Mouse (Mus musculus) hindbrain, embryonic 14.5 days (tissue): ENCODE measurements around the gene Gm14408. TPM values are rescaled to one million over a fixed set of nuclear protein-coding genes. Genes with fewer than 3 reads are reported as not detected.
"Not testable (repeated sequence)": the region's sequence is repeated elsewhere in the genome, so short reads cannot be mapped to it uniquely, and the experiment has no call there.

Source experiments
- ATAC-seq: fragments of 200-750 bp; cut with Nextera tagmentation; 2 replicates; pipeline ENCODE4 v1.8.0; 2017; ENCODE audit warnings: moderate number of reproducible peaks, mild to moderate bottlenecking, moderate TSS enrichment, moderate library complexity; ENCODE audit not compliant: low FRiP score
- DNase-seq: peaks from one replicate; pipeline ENCODE4 v3.0.0-alpha.2; 2015; ENCODE audit warnings: low spot score
- H3K27ac ChIP-seq: fragments of 300-500 bp; sonication (generic); 2 replicates; pipeline ENCODE4 v1.5.1; 2014; ENCODE audit warnings: mild to moderate bottlenecking, moderate library complexity
- H3K27me3 ChIP-seq: fragments of 300-500 bp; sonication (generic); 2 replicates; pipeline ENCODE4 v1.6.1; 2014; ENCODE audit warnings: mild to moderate bottlenecking, low read length, mixed read lengths; ENCODE audit not compliant: control insufficient read depth, insufficient read depth
- H3K36me3 ChIP-seq: fragments of 300-500 bp; sonication (generic); replicated peaks from 2 replicates; pipeline ENCODE4 v1.6.1; 2014; ENCODE audit not compliant: control insufficient read depth, insufficient read depth
- H3K4me1 ChIP-seq: fragments of 300-500 bp; sonication (generic); replicated peaks from 2 replicates; pipeline ENCODE4 v1.6.1; 2014; ENCODE audit warnings: antibody characterized with exemption, low read length, mixed read lengths; ENCODE audit not compliant: control insufficient read depth, insufficient read depth
- H3K4me2 ChIP-seq: fragments of 300-500 bp; sonication (generic); replicated peaks from 2 replicates; pipeline ENCODE4 v1.6.1; 2014; ENCODE audit warnings: mild to moderate bottlenecking, moderate library complexity
- H3K4me3 ChIP-seq: fragments of 300-500 bp; sonication (generic); replicated peaks from 2 replicates; pipeline ENCODE4 v1.5.1; 2014; ENCODE audit warnings: mild to moderate bottlenecking, low read length
- H3K9ac ChIP-seq: fragments of 300-500 bp; sonication (generic); 2 replicates; pipeline ENCODE4 v1.6.1; 2014
- H3K9me3 ChIP-seq: fragments of 300-500 bp; sonication (generic); 2 replicates; pipeline ENCODE4 v1.6.1; 2016; ENCODE audit warnings: low read length; ENCODE audit not compliant: control insufficient read depth
- WGBS: fragments of 180-500 bp; shearing (Covaris S2); extraction: QIAGEN DNeasy Blood & Tissue Kit; methylation state at CpG from one replicate; pipeline ENCODE4 v1.1.7; 2014; 5-methylcytosine and 5-hydroxymethylcytosine counted together
- polyA plus RNA-seq: library from polyadenylated mRNA; unstranded; fragments of >200 nt; fragmentation: Nextera tagmentation; extraction: Ambion mirVana; gene quantifications from 2 replicates; pipeline ENCODE4 v1.2.1, GENCODE M21; 2014

Gene Gm14408
- polyA plus RNA-seq: not detected in 2 replicates

DNA sequence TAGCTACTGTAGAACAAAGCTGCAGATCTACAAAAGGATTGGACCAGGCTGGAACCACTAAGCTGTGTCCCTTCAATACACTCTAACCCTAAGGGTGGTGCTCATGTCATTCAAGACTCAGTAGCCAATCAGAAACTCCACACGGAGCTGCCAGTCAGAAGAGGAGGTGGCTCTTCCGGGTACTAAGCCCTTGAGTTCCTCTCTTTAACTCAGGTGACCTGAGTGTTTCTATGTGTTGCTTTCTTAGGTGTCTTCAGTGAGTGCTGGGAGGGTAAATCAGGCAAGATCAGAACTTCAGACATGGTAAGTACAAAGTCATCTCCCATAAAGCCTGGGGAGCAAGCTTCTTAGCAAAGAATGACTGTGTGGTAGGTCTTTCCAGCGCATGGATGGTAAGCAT lies at the start of gene Gm14408:
Gene Gm14408, plus strand, starts transcription at position 301 of the 400 bp plus-strand sequence.
- WGBS: 89% methylated on average over 1 of the region's 3 CpGs
- H3K27me3 ChIP-seq, DNase-seq, H3K4me2 ChIP-seq, H3K9ac ChIP-seq, H3K27ac ChIP-seq, H3K36me3 ChIP-seq, H3K9me3 ChIP-seq, H3K4me3 ChIP-seq, H3K4me1 ChIP-seq, ATAC-seq: not testable (repeated sequence)

DNA sequence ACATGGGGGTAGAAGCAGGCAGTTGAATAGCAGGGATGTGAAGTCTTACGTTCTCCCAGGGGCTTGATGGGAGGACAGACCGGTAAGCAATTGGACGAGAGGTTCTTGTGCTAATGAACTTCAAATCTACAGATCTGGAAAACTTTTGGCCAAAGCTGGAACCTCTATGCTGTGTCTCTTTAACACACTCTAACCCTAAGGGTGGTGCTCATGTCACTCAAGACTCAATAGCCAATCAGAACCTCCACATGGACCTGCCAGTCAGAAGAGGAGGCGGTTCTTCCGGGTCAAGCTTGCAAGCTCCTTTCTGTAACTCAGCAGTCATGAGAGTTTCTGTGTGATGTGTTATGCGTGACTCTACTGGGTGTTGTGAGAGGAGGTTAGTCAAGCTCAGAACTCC lies 32.6 kb upstream of the Gm14408 start, which contains the start of gene Gm14295:
Gene Gm14295, plus strand, starts transcription at position 301 of the 400 bp plus-strand sequence.
- not testable (repeated sequence) for H3K9me3 ChIP-seq, H3K27me3 ChIP-seq, DNase-seq, H3K9ac ChIP-seq, H3K4me1 ChIP-seq, H3K27ac ChIP-seq, H3K36me3 ChIP-seq, ATAC-seq
- Histone ChIP-seq H3K4me3 (peak within 1 kb of the TSS; percentile 33), H3K4me2 (peak within 1 kb of the TSS; percentile 42)
- WGBS: no CpG with 5 or more reads among the region's 6 CpGs

DNA sequence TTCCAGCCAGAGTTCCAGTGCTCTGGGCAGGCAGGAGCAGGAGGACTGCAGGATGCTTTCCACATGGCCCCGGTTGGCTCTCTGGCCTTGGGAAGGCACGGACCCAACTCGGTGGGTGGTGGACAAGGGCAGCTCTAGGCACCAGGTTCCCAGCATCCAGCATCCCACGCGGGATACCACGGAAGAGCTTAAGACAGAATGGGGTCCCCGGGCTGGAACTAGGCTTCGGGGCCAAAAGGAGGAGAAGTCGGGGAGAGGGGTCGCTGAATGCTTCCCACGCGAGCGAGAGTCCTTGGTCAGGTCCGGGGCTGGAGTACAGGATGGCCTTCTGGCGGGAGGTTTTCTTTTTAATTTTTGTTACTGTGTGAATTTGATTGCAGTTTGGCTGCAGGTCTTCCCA lies 32.2 kb upstream of the Gm14408 start:
- not testable (repeated sequence) for H3K9ac ChIP-seq, H3K27ac ChIP-seq, H3K27me3 ChIP-seq, H3K4me1 ChIP-seq, DNase-seq, ATAC-seq, H3K36me3 ChIP-seq, H3K9me3 ChIP-seq
- Histone ChIP-seq H3K4me2 (peak overlapping the region; percentile 42), H3K4me3 (peak overlapping the region; percentile 33)
- WGBS: 20% methylated on average over 8 of the region's 15 CpGs

Other genes with a start within 250 kb of the Gm14408 start
- 23.0 and 28.6 TPM in 2 replicates for gene Gm14308, start 194.8 kb upstream of the Gm14408 start, polyA plus RNA-seq
- gene Zfp973, start 160.6 kb upstream of the Gm14408 start, polyA plus RNA-seq: 9.1 and 11.9 TPM in 2 replicates
- gene Gm14305, start 122.8 kb upstream of the Gm14408 start, polyA plus RNA-seq: 43.0 and 44.5 TPM in 2 replicates
- gene Gm14295, start 32.5 kb upstream of the Gm14408 start, polyA plus RNA-seq: 11.0 and 11.2 TPM in 2 replicates
- gene Gm14296, start 96.7 kb downstream of the Gm14408 start, polyA plus RNA-seq: 7.7 and 13.3 TPM in 2 replicates
- 7.1 and 7.9 TPM in 2 replicates for gene Gm14419, start 169.8 kb downstream of the Gm14408 start, polyA plus RNA-seq
- not detected in 2 replicates for gene Gm14401, start 243.2 kb downstream of the Gm14408 start, polyA plus RNA-seq